Mouse (Mus musculus) lung, postnatal 0 days (tissue): ENCODE measurements around the gene Gadd45a. TPM values are rescaled to one million over a fixed set of nuclear protein-coding genes. Genes with fewer than 3 reads are reported as not detected.

ENCODE experiments used
- ATAC-seq: fragments of 200-750 bp; cut with Nextera tagmentation; 2 replicates; pipeline ENCODE4 v1.8.0; 2017; ENCODE audit warnings: moderate library complexity
- DNase-seq: peaks from one replicate; pipeline ENCODE4 v3.0.0-alpha.2; 2016; ENCODE audit warnings: low spot score
- H3K27ac ChIP-seq: fragments of 300-500 bp; sonication (generic); 2 replicates; pipeline ENCODE4 v1.5.1; 2014; ENCODE audit warnings: antibody characterized with exemption, mild to moderate bottlenecking, low read length, mixed read lengths
- H3K27me3 ChIP-seq: fragments of 300-500 bp; sonication (generic); replicated peaks from 2 replicates; pipeline ENCODE4 v1.6.1; 2014; ENCODE audit warnings: low read length, mixed read lengths; ENCODE audit not compliant: insufficient read depth
- H3K36me3 ChIP-seq: fragments of 300-500 bp; sonication (generic); 2 replicates; pipeline ENCODE4 v1.6.1; 2014; ENCODE audit warnings: low read length, mixed read lengths; ENCODE audit not compliant: insufficient read depth
- H3K4me1 ChIP-seq: fragments of 300-500 bp; sonication (generic); 2 replicates; pipeline ENCODE4 v1.6.1; 2014; ENCODE audit warnings: antibody characterized with exemption, low read depth, low read length, mixed read lengths; ENCODE audit not compliant: insufficient read depth
- H3K4me2 ChIP-seq: fragments of 300-500 bp; sonication (generic); replicated peaks from 2 replicates; pipeline ENCODE4 v1.6.1; 2014; ENCODE audit warnings: low read depth, mild to moderate bottlenecking, low read length, moderate library complexity, mixed read lengths
- H3K4me3 ChIP-seq: fragments of 300-500 bp; sonication (generic); 2 replicates; pipeline ENCODE4 v1.5.1; 2014; ENCODE audit warnings: low read depth, low read length
- H3K9ac ChIP-seq: fragments of 300-500 bp; sonication (generic); replicated peaks from 2 replicates; pipeline ENCODE4 v1.6.1; 2014; ENCODE audit warnings: low read depth, mild to moderate bottlenecking
- H3K9me3 ChIP-seq: fragments of 300-500 bp; sonication (generic); 2 replicates; pipeline ENCODE4 v1.6.1; 2016; ENCODE audit warnings: low read length, mixed read lengths
- CTCF ChIP-seq: IDR thresholded peaks from 2 replicates; pipeline ENCODE4 v1.5.1; 2016; ENCODE audit warnings: antibody characterized with exemption, mild to moderate bottlenecking
- EP300 ChIP-seq: IDR thresholded peaks from 2 replicates; pipeline ENCODE4 v1.6.1; 2016; ENCODE audit warnings: antibody characterized with exemption, mild to moderate bottlenecking, control low read depth
- WGBS: fragments of 180-500 bp; shearing (Covaris S2); extraction: QIAGEN DNeasy Blood & Tissue Kit; methylation state at CpG from one replicate; pipeline ENCODE4 v1.1.7; 2014; 5-methylcytosine and 5-hydroxymethylcytosine counted together
- polyA plus RNA-seq: library from polyadenylated mRNA; unstranded; fragments of >200 nt; fragmentation: Nextera tagmentation; extraction: Ambion mirVana; gene quantifications from 2 replicates; pipeline ENCODE4 v1.2.1, GENCODE M21; 2015

Gadd45a gene
- polyA plus RNA-seq, 1 experiment from 2014 or later = 34.7 TPM

DNA sequence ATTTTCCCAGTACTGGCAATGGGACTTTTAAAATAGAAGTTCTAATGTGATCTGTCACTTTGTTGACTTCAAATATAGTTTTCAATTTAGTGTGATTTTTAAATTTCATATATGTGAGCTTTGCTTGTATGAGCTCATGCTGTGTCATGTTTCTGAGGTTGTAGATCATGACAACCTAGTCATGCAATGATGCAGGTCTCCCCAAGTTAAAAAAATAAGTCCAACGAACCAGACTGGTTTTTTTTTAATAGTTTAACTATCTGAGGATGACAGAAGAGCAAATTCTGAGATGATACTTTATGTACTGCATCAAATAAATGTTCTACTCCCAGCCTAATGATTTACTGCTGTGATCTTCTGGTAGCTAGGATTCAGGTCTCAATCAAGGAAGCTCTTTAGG is 12.8 kb upstream of the Gadd45a start:
- Histone ChIP-seq H3K36me3 (no peaks in the 10 kb centered on the region), H3K9me3 (no peaks in the 10 kb centered on the region), H3K4me2 (no peak overlapping the region), H3K4me1 (no peaks in the 10 kb centered on the region), H3K27ac (no peak overlapping the region), H3K4me3 (no peak overlapping the region), H3K9ac (no peak overlapping the region), H3K27me3 (no peaks in the 10 kb centered on the region)
- TF ChIP-seq EP300 = no peak
- no peak for TF ChIP-seq CTCF
- ATAC-seq = no peak
- no peak for DNase-seq
- WGBS = 62% methylated on average over 1 of the region's 1 CpGs

DNA sequence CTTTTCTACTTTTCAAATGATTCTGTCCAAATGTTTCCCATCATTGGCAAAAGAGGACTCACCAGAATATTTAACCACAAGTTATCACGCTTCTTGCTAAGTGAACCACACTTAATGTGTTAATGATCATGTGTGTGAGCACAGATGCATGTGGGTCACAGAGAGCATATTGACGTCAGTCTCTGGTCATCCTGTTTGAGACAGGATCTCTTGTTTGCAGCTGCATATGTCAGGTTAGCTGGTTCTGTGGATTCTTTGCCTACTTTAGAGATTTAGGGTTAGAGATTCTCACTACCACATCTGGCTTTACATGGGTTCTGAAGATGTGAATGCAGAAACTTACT is 12.4 kb upstream of the Gadd45a start:
- Histone ChIP-seq H3K27ac (peak overlapping the region; percentile 2; the same call in 1 of the 2 replicates), H3K4me3 (no peak overlapping the region), H3K9ac (no peak overlapping the region), H3K4me2 (no peak overlapping the region), H3K27me3 (no peaks in the 10 kb centered on the region), H3K36me3 (no peaks in the 10 kb centered on the region), H3K4me1 (no peaks in the 10 kb centered on the region), H3K9me3 (no peaks in the 10 kb centered on the region)
- DNase-seq (no peak), ATAC-seq (peak; percentile 28; the same call in 1 of the 2 replicates)
- WGBS = 45% methylated on average over 2 of the region's 2 CpGs
- TF ChIP-seq EP300 = no peak
- no peak for TF ChIP-seq CTCF

DNA sequence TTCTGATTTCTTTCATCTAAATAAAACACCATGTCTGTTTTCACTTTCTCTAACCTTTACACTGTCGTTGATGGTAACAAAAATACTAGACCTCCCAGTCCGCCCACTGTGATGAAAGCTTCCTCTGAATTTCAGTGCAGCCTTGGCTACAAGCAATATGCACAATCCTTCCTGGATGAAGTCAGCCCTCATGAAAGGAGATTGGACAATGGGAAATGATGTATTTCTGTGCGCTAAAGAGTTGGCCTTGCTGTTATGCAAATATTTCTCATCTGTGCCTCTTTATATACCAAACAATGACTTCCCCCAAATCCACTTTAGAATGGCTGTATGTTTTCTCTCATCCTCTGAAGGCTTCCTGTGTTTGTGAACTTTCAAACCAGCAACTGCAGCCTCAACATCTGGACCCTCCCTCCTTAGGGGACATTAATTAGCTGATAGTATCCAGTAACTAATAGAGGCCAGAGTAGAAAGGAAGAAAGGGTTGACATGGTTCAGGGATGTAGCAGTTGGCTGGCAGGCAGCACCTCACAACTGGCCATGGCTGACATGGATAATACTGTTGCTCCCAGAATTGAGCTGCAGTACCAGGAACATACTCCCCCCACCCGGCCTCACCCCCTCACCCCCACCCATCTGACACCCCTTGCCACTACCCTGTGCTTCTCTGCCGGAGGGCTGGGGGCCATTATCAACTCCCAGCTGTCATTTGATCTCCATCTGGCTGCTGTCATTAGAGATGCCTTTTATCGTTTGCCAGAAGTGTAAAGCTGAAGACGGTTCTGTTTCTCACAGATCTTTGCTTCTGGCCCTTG is 11.8 kb upstream of the Gadd45a start:
- WGBS = 23% methylated on average over 7 of the region's 7 CpGs
- Histone ChIP-seq H3K4me2 (no peak overlapping the region), H3K27ac (peak overlapping the region; percentile 2), H3K27me3 (no peaks in the 10 kb centered on the region), H3K9me3 (no peaks in the 10 kb centered on the region), H3K4me3 (no peak overlapping the region), H3K9ac (no peak overlapping the region), H3K36me3 (no peaks in the 10 kb centered on the region), H3K4me1 (no peaks in the 10 kb centered on the region)
- ATAC-seq (peak; percentile 85), DNase-seq (peak; percentile 50)
- TF ChIP-seq EP300 (no peak), CTCF (no peak)

DNA sequence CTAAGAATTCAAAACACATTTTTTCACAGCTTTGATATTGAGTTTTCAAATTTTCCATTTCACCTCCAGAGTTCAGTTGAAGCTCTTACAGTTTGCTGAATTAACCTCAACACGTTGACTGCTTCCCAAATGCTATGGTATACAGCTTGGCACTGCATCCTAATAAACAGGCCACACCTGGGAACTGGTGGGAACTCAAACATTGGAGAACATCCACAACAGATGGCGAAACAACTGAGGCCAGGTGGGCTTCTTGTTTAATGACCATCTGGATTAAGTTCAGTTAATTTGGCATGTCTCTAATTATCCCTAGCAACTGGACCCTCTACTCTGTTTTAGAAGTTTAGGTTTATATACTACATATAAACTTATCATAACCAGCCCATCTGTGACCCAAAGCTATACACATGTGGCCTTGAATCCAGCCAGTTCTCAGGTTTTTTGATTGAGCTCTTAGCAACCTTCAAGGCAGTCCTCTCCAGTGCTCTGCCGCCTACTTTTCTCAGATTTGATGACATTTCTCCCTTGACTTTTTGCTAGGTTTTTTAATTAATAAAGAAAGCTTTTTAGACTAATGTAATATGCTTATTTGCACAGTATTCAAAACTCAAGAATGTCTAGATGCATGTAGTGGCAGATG is 10.9 kb upstream of the Gadd45a start:
- no peak for TF ChIP-seq CTCF
- TF ChIP-seq EP300 = no peak
- Histone ChIP-seq H3K9ac (no peak overlapping the region), H3K4me3 (no peak overlapping the region), H3K27me3 (no peaks in the 10 kb centered on the region), H3K36me3 (no peaks in the 10 kb centered on the region), H3K9me3 (no peaks in the 10 kb centered on the region), H3K27ac (no peak overlapping the region), H3K4me2 (no peak overlapping the region), H3K4me1 (no peaks in the 10 kb centered on the region)
- 88% methylated on average over 3 of the region's 3 CpGs for WGBS
- DNase-seq (no peak), ATAC-seq (no peak)

DNA sequence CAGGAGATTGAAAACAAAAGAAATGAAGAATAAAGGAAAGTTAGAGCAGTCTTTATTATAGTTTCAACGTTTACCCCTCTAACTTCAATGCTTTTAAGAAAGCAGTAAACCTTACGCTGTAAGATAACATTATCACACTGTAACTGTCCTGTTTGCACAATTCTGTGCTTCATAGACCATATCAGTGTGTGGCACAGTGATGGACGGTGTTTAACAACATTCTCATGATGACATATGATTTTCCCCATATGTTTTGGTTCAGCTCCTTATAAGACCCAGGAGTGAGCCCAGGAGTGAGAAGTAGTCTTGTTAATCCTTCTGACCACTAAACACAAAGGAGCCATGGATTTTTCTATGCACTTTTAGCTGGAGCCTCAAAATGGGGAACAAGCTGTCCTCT is 9.7 kb upstream of the Gadd45a start:
- ATAC-seq (no peak), DNase-seq (no peak)
- Histone ChIP-seq H3K36me3 (no peaks in the 10 kb centered on the region), H3K9me3 (no peaks in the 10 kb centered on the region), H3K4me2 (no peak overlapping the region), H3K9ac (no peak overlapping the region), H3K27me3 (no peaks in the 10 kb centered on the region), H3K4me1 (no peaks in the 10 kb centered on the region), H3K4me3 (no peak overlapping the region), H3K27ac (no peak overlapping the region)
- TF ChIP-seq CTCF (no peak), EP300 (no peak)
- 71% methylated on average over 3 of the region's 3 CpGs for WGBS

DNA sequence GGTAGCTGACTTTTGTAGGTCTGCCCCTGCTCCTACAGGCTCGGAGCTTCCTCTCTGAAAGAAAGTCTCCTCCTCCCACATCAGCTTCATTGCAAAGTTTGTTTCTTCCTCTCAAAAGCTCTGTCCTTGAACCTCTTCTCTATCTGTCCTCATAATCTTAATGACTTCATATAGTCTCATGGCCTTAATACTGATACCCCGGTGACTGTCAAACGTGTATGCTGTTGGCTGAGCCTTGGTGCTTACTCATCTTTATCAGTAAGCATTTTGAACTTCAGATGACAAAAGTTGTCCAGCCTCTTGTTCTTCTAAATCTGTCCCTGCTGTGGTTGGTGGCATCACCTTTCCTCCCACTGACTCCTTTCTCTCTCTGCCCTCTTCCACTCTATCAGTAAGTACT is 8.2 kb upstream of the Gadd45a start:
- Histone ChIP-seq H3K36me3 (no peaks in the 10 kb centered on the region), H3K9me3 (no peaks in the 10 kb centered on the region), H3K9ac (no peak overlapping the region), H3K4me2 (no peak overlapping the region), H3K27ac (no peak overlapping the region), H3K27me3 (no peaks in the 10 kb centered on the region), H3K4me3 (no peak overlapping the region), H3K4me1 (no peaks in the 10 kb centered on the region)
- ATAC-seq = no peak
- TF ChIP-seq EP300 = no peak
- no peak for TF ChIP-seq CTCF
- 71% methylated on average over 3 of the region's 3 CpGs for WGBS
- no peak for DNase-seq
